Mouse (Mus musculus) kidney, postnatal 25 days (tissue): ENCODE data around the gene Adamtsl5.

Source experiments
- DNase-seq, 2 experiments: peaks; one replicate each; pipeline ENCODE4 v3.0.0; 2021; ENCODE audit warnings: mixed read lengths in 2 of 2

Adamtsl5 gene

DNA sequence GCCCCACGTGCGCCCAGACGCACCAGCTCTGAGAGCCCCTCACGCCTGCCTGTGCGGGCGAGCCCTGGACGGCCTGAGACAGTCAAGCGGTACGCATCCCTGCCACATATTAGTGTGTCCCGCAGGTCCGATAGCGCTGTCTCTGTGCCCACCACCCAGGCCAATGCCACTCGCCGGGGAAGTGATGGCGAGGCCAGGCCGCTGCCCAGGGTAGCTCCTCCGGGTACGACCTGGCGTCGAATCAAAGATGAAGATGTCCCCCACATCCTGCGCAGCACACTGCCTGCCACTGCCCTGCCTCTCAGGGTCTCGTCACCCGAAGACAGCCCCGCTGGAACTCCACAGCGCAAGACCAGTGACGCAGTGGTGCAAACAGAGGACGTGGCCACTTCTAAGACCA is 32.9 kb downstream of the Adamtsl5 start:
- no peak for DNase-seq

GRCm38 (mm10) chr10:80314494-80315001 is 33.7 kb downstream of the Adamtsl5 start:
- DNase-seq: no peak

- DNase-seq: no peak
Measured at GRCm38 (mm10) chr10:80313627-80314201, 34.5 kb downstream of the Adamtsl5 start.

- DNase-seq: no peak
Measured at GRCm38 (mm10) chr10:80312586-80313504, 35.4 kb downstream of the Adamtsl5 start.

GRCm38 (mm10) chr10:80311560-80311959 is 36.7 kb downstream of the Adamtsl5 start:
- DNase-seq: no peak

DNA sequence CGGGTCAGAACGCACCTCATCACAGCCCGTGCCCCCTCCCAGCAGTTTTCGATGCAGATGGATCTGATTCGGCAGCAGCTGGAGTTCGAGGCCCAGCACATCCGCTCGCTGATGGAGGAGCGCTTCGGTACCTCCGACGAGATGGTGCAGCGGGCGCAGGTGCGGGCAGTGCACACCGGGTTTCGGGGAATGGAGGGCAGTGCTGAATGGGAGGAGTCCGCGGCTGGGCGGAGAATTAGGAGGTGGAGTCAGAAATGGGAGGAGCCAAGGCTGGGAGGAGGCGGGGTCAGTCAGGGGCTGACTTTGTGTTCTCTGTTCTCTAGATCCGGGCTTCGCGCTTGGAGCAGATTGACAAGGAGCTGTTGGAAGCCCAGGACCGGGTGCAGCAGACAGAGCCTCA is 43.4 kb downstream of the Adamtsl5 start:
- DNase-seq: peak in 1 of 2 experiments; percentile 56

GRCm38 (mm10) chr10:80304458-80304857 is 43.8 kb downstream of the Adamtsl5 start:
- no peak for DNase-seq

DNA sequence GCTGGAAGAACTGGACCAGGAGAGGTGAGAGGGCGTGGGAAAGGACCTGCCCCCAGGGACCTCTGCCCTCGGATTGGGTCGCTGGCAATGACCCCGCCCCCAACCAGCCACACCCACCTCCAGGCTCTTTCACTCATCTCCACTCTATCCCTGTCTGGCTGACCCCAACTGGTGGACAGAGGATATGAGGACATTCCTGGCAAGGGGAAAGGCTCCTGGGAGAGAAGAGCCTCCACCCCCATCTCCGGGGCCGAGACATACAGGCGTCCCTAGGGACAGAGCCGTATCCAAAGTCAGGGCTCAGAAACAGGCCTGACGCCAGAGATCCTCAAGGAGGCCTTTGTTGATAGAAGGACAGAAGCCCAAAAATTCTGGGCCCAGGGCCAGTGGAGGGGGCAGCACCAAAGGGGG is 45.7 kb downstream of the Adamtsl5 start:
- DNase-seq: peak; percentile 77 to 84

DNA sequence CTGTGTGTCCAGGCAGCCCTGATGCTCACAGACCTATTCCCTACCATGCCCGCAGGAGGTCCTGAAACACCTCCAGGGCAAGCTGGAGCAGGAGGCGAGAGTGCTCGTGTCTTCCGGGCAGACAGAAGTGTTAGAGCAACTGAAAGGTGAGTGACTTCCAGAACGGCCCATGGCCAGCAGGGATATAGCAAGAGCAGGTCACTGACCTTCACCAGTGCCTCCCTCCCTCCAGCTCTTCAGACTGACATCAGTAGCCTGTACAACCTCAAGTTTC is 46.2 kb downstream of the Adamtsl5 start:
- DNase-seq: no peak

- no peak for DNase-seq
Measured at GRCm38 (mm10) chr10:80301256-80302081, 46.7 kb downstream of the Adamtsl5 start.

GRCm38 (mm10) chr10:80300672-80301181 is 47.5 kb downstream of the Adamtsl5 start:
- no peak for DNase-seq

- no peak for DNase-seq
Measured at GRCm38 (mm10) chr10:80299824-80300223, 48.4 kb downstream of the Adamtsl5 start.

DNA sequence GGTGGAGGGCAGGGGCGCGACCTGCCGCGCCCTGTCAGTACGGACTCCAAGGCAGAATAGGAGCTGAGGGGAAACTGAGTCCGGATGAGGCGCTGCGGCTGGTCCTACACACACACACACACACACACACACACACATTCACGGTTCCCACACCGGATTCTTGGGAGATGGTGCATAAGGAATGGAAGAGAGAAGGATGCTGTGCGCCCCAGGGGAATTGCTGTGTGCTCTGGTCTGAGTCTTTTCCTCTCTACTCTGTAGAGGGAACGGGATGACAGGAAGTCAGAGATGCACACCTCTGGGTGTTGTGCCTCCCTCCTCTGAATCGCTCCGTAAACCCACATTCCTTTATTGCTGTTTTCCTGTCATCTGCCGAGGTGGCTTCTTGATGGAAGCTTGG is 48.9 kb downstream of the Adamtsl5 start:
- DNase-seq: no peak

- peak in 1 of 2 experiments; percentile 62 for DNase-seq
Measured at GRCm38 (mm10) chr10:80298571-80299281, 49.5 kb downstream of the Adamtsl5 start.

- DNase-seq: no peak
Measured at GRCm38 (mm10) chr10:80297526-80298133, 50.6 kb downstream of the Adamtsl5 start.

- DNase-seq: no peak
Measured at GRCm38 (mm10) chr10:80296824-80297223, 51.4 kb downstream of the Adamtsl5 start.

DNA sequence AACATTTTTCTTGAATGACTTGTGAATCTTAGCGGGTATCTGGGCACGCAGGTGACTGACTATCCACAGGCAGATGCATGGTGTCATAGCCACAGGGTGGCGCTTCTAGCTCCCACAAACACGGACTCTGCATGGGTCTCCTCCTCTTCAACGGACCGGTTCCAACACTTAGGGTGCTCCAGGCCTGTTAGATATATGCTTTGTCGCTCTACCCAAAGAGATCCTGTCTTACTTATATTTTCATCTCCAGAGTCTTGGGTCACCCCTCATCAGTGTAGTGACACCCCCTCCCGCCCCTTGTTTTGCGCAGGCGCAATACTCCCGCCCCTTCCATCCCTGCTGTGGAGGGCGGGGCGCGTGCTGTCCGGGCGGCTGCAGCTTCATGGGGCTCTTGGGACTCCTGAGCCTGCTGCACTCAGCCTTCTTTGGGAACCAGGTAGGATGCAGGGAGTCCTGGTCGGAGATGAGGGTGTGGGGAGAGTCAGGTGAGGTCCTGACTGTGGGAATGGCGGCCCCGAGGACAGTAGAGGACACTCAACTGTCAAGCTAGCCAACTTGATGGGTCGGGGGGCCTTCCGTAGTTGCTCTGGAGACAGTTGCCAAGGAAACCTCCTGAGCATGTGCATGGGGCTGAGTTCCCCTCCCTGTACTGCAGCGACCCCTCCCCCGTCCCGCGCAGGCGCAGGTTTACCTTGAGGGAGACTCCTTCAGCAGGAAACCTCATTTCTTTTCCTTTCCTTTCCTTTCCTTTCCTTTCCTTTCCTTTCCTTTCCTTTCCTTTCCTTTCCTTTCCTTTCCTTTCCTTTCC is 52.4 kb downstream of the Adamtsl5 start, which contains the start of gene Apc2:
Apc2 (plus strand) TSS at position 360 of the 808 bp plus-strand sequence.
- peak; percentile 80 to 84 for DNase-seq

- no peak for DNase-seq
Measured at GRCm38 (mm10) chr10:80294788-80295303, 53.4 kb downstream of the Adamtsl5 start.

- DNase-seq: no peak
Measured at GRCm38 (mm10) chr10:80294311-80294710, 53.9 kb downstream of the Adamtsl5 start.

DNA sequence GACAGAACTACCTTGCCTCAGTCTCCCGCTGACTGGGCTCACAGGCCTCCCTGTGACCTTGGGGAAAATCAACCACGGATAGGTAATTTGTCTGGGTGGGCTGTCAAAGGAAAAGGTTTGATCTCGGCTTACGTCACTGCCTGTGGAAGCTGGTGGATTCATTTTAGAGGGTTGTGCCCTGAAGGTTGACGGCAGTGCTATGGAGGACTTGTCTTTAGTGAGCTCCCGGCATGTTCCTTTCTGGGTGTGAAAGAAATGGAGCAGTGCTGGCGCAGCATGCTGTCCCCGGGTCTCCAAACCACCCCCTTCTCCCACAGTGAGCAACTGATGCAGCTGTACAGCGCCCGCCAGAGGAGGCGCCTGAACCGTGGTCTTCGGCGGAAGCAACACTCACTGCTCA is 54.9 kb downstream of the Adamtsl5 start:
- DNase-seq: no peak
